Mouse (Mus musculus) embryonic fibroblast, embryonic 13.5 days (primary cell): Measurements from ENCODE around the gene Foxs1.

Experiments
- CTCF ChIP-seq: IDR thresholded peaks from 2 replicates; pipeline ENCODE4 v1.5.1; 2011; ENCODE audit warnings: mild to moderate bottlenecking, control low read depth, low read length, moderate library complexity, borderline replicate concordance; ENCODE audit not compliant: insufficient read depth
- POLR2A ChIP-seq: IDR thresholded peaks from 2 replicates; pipeline ENCODE4 v1.6.1; 2011; ENCODE audit warnings: low read depth, mild to moderate bottlenecking, control low read depth, low read length, moderate library complexity

- no peak for TF ChIP-seq POLR2A
- TF ChIP-seq CTCF, result no peak
Observed at GRCm38 (mm10) chr2:152902658-152903057, 30.4 kb downstream of the Foxs1 start.
